Mouse (Mus musculus) intestine, postnatal 0 days (tissue): ENCODE measurements around the gene Ntn4. TPM values are rescaled to one million over a fixed set of nuclear protein-coding genes. Genes with fewer than 3 reads are reported as not detected.

Experiments used
- ATAC-seq: fragments of 200-750 bp; cut with Nextera tagmentation; 2 replicates; pipeline ENCODE4 v1.8.0; 2017; ENCODE audit warnings: mild to moderate bottlenecking, moderate TSS enrichment, moderate library complexity
- H3K27ac ChIP-seq: fragments of 300-500 bp; sonication (generic); 2 replicates; pipeline ENCODE4 v1.5.1; 2014; ENCODE audit warnings: mild to moderate bottlenecking, low read depth, low read length, moderate library complexity
- H3K27me3 ChIP-seq: fragments of 300-500 bp; sonication (generic); replicated peaks from 2 replicates; pipeline ENCODE4 v1.6.1; 2014; ENCODE audit warnings: low read length, mixed read lengths; ENCODE audit not compliant: control insufficient read depth, insufficient read depth
- H3K36me3 ChIP-seq: fragments of 300-500 bp; sonication (generic); 2 replicates; pipeline ENCODE4 v1.6.1; 2014; ENCODE audit warnings: mild to moderate bottlenecking, moderate library complexity; ENCODE audit not compliant: control insufficient read depth, insufficient read depth
- H3K4me1 ChIP-seq: fragments of 300-500 bp; sonication (generic); replicated peaks from 2 replicates; pipeline ENCODE4 v1.6.1; 2014; ENCODE audit warnings: antibody characterized with exemption, low read length, mixed read lengths; ENCODE audit not compliant: control insufficient read depth, insufficient read depth
- H3K4me2 ChIP-seq: fragments of 300-500 bp; sonication (generic); replicated peaks from 2 replicates; pipeline ENCODE4 v1.6.1; 2014; ENCODE audit warnings: low read depth, mild to moderate bottlenecking, moderate library complexity
- H3K4me3 ChIP-seq: fragments of 300-500 bp; sonication (generic); 2 replicates; pipeline ENCODE4 v1.5.1; 2014; ENCODE audit warnings: low read depth, low read length
- H3K9ac ChIP-seq: fragments of 300-500 bp; sonication (generic); 2 replicates; pipeline ENCODE4 v1.6.1; 2014; ENCODE audit warnings: mild to moderate bottlenecking, low read depth, low read length
- H3K9me3 ChIP-seq: fragments of 300-500 bp; sonication (generic); 2 replicates; pipeline ENCODE4 v1.6.1; 2016; ENCODE audit warnings: mixed run types; ENCODE audit not compliant: control insufficient read depth
- CTCF ChIP-seq: sonication (generic); IDR thresholded peaks from 2 replicates; pipeline ENCODE4 v1.5.1; 2016; ENCODE audit warnings: low read depth, mild to moderate bottlenecking, control low read depth, antibody characterized with exemption, moderate library complexity
- WGBS: fragments of 180-500 bp; shearing (Covaris S2); extraction: QIAGEN DNeasy Blood & Tissue Kit; methylation state at CpG from one replicate; pipeline ENCODE4 v1.1.7; 2014; 5-methylcytosine and 5-hydroxymethylcytosine counted together
- polyA plus RNA-seq: library from polyadenylated mRNA; unstranded; fragments of >200 nt; fragmentation: Nextera tagmentation; extraction: Ambion mirVana; gene quantifications from 2 replicates; pipeline ENCODE4 v1.2.1, GENCODE M21; 2015

The Ntn4 gene
- polyA plus RNA-seq, 1 experiment from 2014 or later: 0.10 TPM

GRCm38 (mm10) chr10:93672646-93673479, 32.4 kb downstream of the Ntn4 start:
- TF ChIP-seq CTCF: no peak
- no peaks in the 10 kb centered on the region for H3K36me3 ChIP-seq
- H3K27ac ChIP-seq: no peak overlapping the region
- H3K9ac ChIP-seq: no peak overlapping the region
- H3K4me2 ChIP-seq: peak overlapping the region; percentile 44
- 0 out of 2 replicates have a peak, but pooled peaks cover 11% of the 10 kb centered on the region for H3K27me3 ChIP-seq
- 44% methylated on average over 22 of the region's 22 CpGs for WGBS
- H3K4me3 ChIP-seq: peak overlapping the region; percentile 9; the same call in 1 of the 2 replicates
- H3K9me3 ChIP-seq: no peaks in the 10 kb centered on the region
- peaks cover 9% of the 10 kb centered on the region for H3K4me1 ChIP-seq
- ATAC-seq: no peak

- peak overlapping the region; percentile 41 for H3K4me2 ChIP-seq
- H3K4me1 ChIP-seq: 0 out of 2 replicates have a peak, but pooled peaks cover 7% of the 10 kb centered on the region
- peak; percentile 46 for ATAC-seq
- H3K9me3 ChIP-seq: no peaks in the 10 kb centered on the region
- no peak overlapping the region for H3K27ac ChIP-seq
- TF ChIP-seq CTCF: no peak
- WGBS: 27% methylated on average over 19 of the region's 19 CpGs
- no peaks in the 10 kb centered on the region for H3K36me3 ChIP-seq
- H3K9ac ChIP-seq: no peak overlapping the region
- H3K27me3 ChIP-seq: peaks cover 3% of the 10 kb centered on the region; the same call in 1 of the 2 replicates
- H3K4me3 ChIP-seq: no peak overlapping the region
These were observed 38.9 kb downstream of the Ntn4 start for GRCm38 (mm10) chr10:93679191-93680007.

GRCm38 (mm10) chr10:93680680-93681377, 40.3 kb downstream of the Ntn4 start:
- no peaks in the 10 kb centered on the region for H3K36me3 ChIP-seq
- no peak overlapping the region for H3K27ac ChIP-seq
- H3K4me2 ChIP-seq: no peak overlapping the region
- no peak overlapping the region for H3K4me3 ChIP-seq
- no peaks in the 10 kb centered on the region; the same call in 1 of the 2 replicates for H3K27me3 ChIP-seq
- 0 out of 2 replicates have a peak, but pooled peaks cover 7% of the 10 kb centered on the region for H3K4me1 ChIP-seq
- WGBS: 82% methylated on average over 6 of the region's 6 CpGs
- TF ChIP-seq CTCF: no peak
- no peak overlapping the region for H3K9ac ChIP-seq
- ATAC-seq: no peak
- no peaks in the 10 kb centered on the region for H3K9me3 ChIP-seq

- H3K9ac ChIP-seq: no peak overlapping the region
- ATAC-seq: peak; percentile 88
- 0 out of 2 replicates have a peak, but pooled peaks cover 7% of the 10 kb centered on the region for H3K4me1 ChIP-seq
- no peak for TF ChIP-seq CTCF
- no peaks in the 10 kb centered on the region for H3K36me3 ChIP-seq
- WGBS: 46% methylated on average over 18 of the region's 18 CpGs
- no peak overlapping the region for H3K4me3 ChIP-seq
- no peaks in the 10 kb centered on the region; the same call in 1 of the 2 replicates for H3K27me3 ChIP-seq
- no peak overlapping the region for H3K27ac ChIP-seq
- no peaks in the 10 kb centered on the region for H3K9me3 ChIP-seq
- peak overlapping the region; percentile 24; the same call in 1 of the 2 replicates for H3K4me2 ChIP-seq
These were observed 41.8 kb downstream of the Ntn4 start for GRCm38 (mm10) chr10:93682185-93682747.

GRCm38 (mm10) chr10:93683185-93683584, 42.7 kb downstream of the Ntn4 start:
- Histone ChIP-seq H3K27ac (no peak overlapping the region), H3K27me3 (no peaks in the 10 kb centered on the region; the same call in 1 of the 2 replicates), H3K9ac (no peak overlapping the region), H3K36me3 (no peaks in the 10 kb centered on the region), H3K4me2 (no peak overlapping the region), H3K4me1 (0 out of 2 replicates have a peak, but pooled peaks cover 7% of the 10 kb centered on the region), H3K4me3 (no peak overlapping the region), H3K9me3 (no peaks in the 10 kb centered on the region)
- ATAC-seq: no peak
- TF ChIP-seq CTCF: no peak
- 93% methylated on average over 7 of the region's 7 CpGs for WGBS
